Mouse (Mus musculus): ENCODE results near the gene Ntrk3. TPM values are rescaled to one million over a fixed set of nuclear protein-coding genes. Genes with fewer than 3 reads are reported as not detected.

Ntrk3 gene
- 0.18 and 0.64 TPM in 2 replicates for polyA plus RNA-seq (2016; fragmentation: Nextera tagmentation; extraction: Ambion mirVana)

DNA sequence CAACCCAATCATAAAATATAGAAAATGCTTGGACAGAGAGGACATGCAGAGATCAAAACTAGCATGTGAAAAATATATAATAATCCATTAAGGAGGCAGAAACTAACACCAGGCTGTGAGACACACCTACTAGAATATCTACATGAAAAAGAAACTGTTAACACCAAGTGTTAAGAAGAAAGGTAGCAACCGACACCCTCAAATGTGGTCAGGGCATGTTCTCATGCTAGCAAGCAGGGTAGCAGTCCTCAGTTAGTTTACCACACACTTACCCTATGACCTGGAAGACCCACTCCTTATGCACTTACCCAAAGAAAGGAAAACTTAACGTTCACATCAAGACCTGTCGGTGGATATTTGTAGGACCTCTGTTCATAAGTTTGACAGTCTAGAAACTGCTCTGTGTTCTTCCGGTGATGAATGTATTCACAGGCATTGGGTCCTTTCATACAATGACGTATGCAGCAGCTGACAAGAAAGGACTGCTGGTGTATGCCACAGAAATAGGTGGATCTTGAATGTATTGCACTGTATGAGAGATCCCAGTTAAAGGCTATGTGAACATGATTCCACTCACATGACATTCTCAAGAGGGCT is at the start of gene Ntrk3:
Gene Ntrk3 (minus strand): TSS at position 399 of the 597 bp plus-strand sequence.
- WGBS, result 87% methylated on average over 5 of the region's 5 CpGs
- H3K4me2 ChIP-seq, result no peak within 1 kb of the TSS
- no peak within 1 kb of the TSS for H3K4me3 ChIP-seq (replicated peaks)
- no peak within 1 kb of the TSS for H3K9ac ChIP-seq (replicated peaks)
- no peak for ATAC-seq (ENCODE audit: insufficient number of reproducible peaks, insufficient read depth, low FRiP score, low TSS enrichment, low read depth)
- H3K9me3 ChIP-seq, result no peaks in the 10 kb centered on the region
- H3K27ac ChIP-seq, result no peak within 1 kb of the TSS
- H3K4me1 ChIP-seq (replicated peaks), result no peaks in the 10 kb centered on the region
- no peaks in the 10 kb centered on the region for H3K36me3 ChIP-seq
- H3K27me3 ChIP-seq, result no peaks in the 10 kb centered on the region

DNA sequence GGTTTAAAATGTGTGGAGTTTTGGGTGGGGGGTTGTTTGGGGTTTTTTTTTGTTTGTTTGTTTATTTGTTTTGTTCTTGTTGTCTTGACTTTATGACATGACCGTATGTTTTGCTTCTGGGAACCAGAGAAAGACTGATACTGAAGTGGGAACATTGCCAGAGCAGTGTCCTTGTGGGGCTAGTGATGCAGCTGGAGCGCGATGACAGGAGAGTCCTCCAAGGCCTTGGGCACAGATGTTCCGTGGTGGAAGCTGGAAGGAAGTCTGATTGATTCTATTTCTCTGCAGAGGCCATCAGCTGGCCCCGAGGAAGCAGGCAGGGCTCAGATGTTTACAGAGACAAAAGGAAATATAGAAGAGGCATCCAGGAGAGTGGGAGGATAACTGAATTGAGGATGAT is 48.1 kb upstream of the Ntrk3 start:
- Histone ChIP-seq H3K4me2 (no peak overlapping the region), H3K4me1 (replicated peaks) (peaks cover 16% of the 10 kb centered on the region; the same call in 1 of the 2 replicates), H3K9ac (replicated peaks) (no peak overlapping the region), H3K27me3 (no peaks in the 10 kb centered on the region), H3K27ac (no peak overlapping the region), H3K36me3 (peaks cover 48% of the 10 kb centered on the region), H3K4me3 (replicated peaks) (no peak overlapping the region), H3K9me3 (no peaks in the 10 kb centered on the region)
- no peak for ATAC-seq (ENCODE audit: insufficient number of reproducible peaks, insufficient read depth, low FRiP score, low TSS enrichment, low read depth)
- 89% methylated on average over 5 of the region's 5 CpGs for WGBS

- H3K9me3 ChIP-seq, result no peaks in the 10 kb centered on the region
- peaks cover 44% of the 10 kb centered on the region for H3K36me3 ChIP-seq
Measured at GRCm38 (mm10) chr7:78782639-78783581, 45.1 kb upstream of the Ntrk3 start, which contains the start of the genes Mrps11 and Mrpl46. Gene Mrps11 (plus strand): TSS chr7:78783119. Gene Mrpl46 (minus strand): TSS chr7:78783531.

GRCm38 (mm10) chr7:78778741-78779140 is 40.9 kb upstream of the Ntrk3 start:
- 95% methylated on average over 5 of the region's 5 CpGs for WGBS
- Histone ChIP-seq H3K36me3 (peaks cover 60% of the 10 kb centered on the region), H3K9me3 (no peaks in the 10 kb centered on the region)

More at GRCm38 (mm10) chr7:78782639-78783581, 45.1 kb upstream of the Ntrk3 start, which contains the start of the genes Mrps11 and Mrpl46:
- H3K4me3 ChIP-seq (replicated peaks), result peak within 1 kb of the TSS; percentile 89
- no peaks in the 10 kb centered on the region for H3K27me3 ChIP-seq
- H3K27ac ChIP-seq, result peak within 1 kb of the TSS; percentile 53; the same call in 1 of the 2 replicates
- WGBS, result under 1% methylated on average over 44 of the region's 44 CpGs
- peaks cover 16% of the 10 kb centered on the region; the same call in 1 of the 2 replicates for H3K4me1 ChIP-seq (replicated peaks)
- peak; percentile 98 for ATAC-seq (ENCODE audit: insufficient number of reproducible peaks, insufficient read depth, low FRiP score, low TSS enrichment, low read depth)
- peak within 1 kb of the TSS; percentile 67 for H3K4me2 ChIP-seq
- H3K9ac ChIP-seq (replicated peaks), result peak within 1 kb of the TSS; percentile 85

GRCm38 (mm10) chr7:78770936-78771335 is 33.1 kb upstream of the Ntrk3 start:
- Histone ChIP-seq H3K9ac (replicated peaks) (no peak overlapping the region), H3K27me3 (peaks cover 11% of the 10 kb centered on the region), H3K4me3 (replicated peaks) (no peak overlapping the region), H3K9me3 (no peaks in the 10 kb centered on the region), H3K4me2 (no peak overlapping the region), H3K36me3 (peaks cover 34% of the 10 kb centered on the region), H3K27ac (no peak overlapping the region), H3K4me1 (replicated peaks) (no peaks in the 10 kb centered on the region)
- no peak for ATAC-seq (ENCODE audit: insufficient number of reproducible peaks, insufficient read depth, low FRiP score, low TSS enrichment, low read depth)
- 90% methylated on average over 5 of the region's 5 CpGs for WGBS

More at GRCm38 (mm10) chr7:78778741-78779140, 40.9 kb upstream of the Ntrk3 start:
- no peak overlapping the region for H3K4me3 ChIP-seq (replicated peaks)
- no peak overlapping the region for H3K4me2 ChIP-seq
- no peak for ATAC-seq (ENCODE audit: insufficient number of reproducible peaks, insufficient read depth, low FRiP score, low TSS enrichment, low read depth)
- no peaks in the 10 kb centered on the region for H3K27me3 ChIP-seq
- no peak overlapping the region for H3K27ac ChIP-seq
- peaks cover 8% of the 10 kb centered on the region; the same call in 1 of the 2 replicates for H3K4me1 ChIP-seq (replicated peaks)
- H3K9ac ChIP-seq (replicated peaks), result no peak overlapping the region

- H3K9ac ChIP-seq (replicated peaks), result no peak overlapping the region
- WGBS, result 70% methylated on average over 7 of the region's 7 CpGs
- no peaks in the 10 kb centered on the region for H3K9me3 ChIP-seq
- H3K4me3 ChIP-seq (replicated peaks), result no peak overlapping the region
- H3K4me2 ChIP-seq, result no peak overlapping the region
- H3K27me3 ChIP-seq, result peaks cover 20% of the 10 kb centered on the region
- peaks cover 17% of the 10 kb centered on the region for H3K36me3 ChIP-seq
- ATAC-seq (ENCODE audit: insufficient number of reproducible peaks, insufficient read depth, low FRiP score, low TSS enrichment, low read depth), result no peak
- H3K27ac ChIP-seq, result no peak overlapping the region
- no peaks in the 10 kb centered on the region for H3K4me1 ChIP-seq (replicated peaks)
Measured at GRCm38 (mm10) chr7:78769075-78769652, 31.4 kb upstream of the Ntrk3 start.

DNA sequence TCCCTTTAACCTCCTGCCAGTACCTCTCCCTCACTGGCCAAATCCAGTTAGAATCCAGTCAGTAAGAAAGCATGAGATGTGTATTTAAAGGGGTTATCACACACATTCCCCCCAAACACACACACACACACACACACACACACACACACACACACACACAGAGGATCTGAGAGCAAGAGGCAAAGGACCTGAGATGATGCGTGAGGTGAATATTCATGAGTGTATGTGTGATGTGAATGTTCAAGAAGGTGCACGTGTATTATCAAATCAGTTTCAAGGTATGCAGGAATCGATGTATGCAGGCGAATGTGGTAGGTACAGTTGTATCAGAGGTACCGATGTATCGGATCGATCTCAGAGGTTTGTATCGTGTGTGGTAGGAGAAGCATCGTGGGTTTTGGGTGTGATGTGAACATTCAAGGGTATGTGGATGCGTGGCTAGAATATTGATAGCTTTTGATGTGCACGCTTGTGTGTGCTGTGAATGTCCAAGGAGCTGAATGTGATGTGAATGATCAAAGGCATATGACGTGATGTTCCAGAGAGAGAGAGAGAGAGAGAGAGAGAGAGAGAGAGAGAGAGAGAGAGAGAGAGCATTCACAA is 30.2 kb upstream of the Ntrk3 start:
- H3K36me3 ChIP-seq, result peaks cover 6% of the 10 kb centered on the region
- no peaks in the 10 kb centered on the region for H3K4me1 ChIP-seq (replicated peaks)
- no peak overlapping the region for H3K4me2 ChIP-seq
- H3K4me3 ChIP-seq (replicated peaks), result no peak overlapping the region
- no peak overlapping the region for H3K27ac ChIP-seq
- no peak overlapping the region for H3K9ac ChIP-seq (replicated peaks)
- ATAC-seq (ENCODE audit: insufficient number of reproducible peaks, insufficient read depth, low FRiP score, low TSS enrichment, low read depth), result no peak
- WGBS, result 87% methylated on average over 12 of the region's 12 CpGs
- H3K27me3 ChIP-seq, result peaks cover 20% of the 10 kb centered on the region
- H3K9me3 ChIP-seq, result no peaks in the 10 kb centered on the region

- H3K4me2 ChIP-seq, result no peak overlapping the region
- H3K4me3 ChIP-seq (replicated peaks), result no peak overlapping the region
- H3K4me1 ChIP-seq (replicated peaks), result no peaks in the 10 kb centered on the region
- no peak overlapping the region for H3K27ac ChIP-seq
- WGBS, result 24% methylated on average over 18 of the region's 18 CpGs
- peaks cover 20% of the 10 kb centered on the region for H3K27me3 ChIP-seq
- ATAC-seq (ENCODE audit: insufficient number of reproducible peaks, insufficient read depth, low FRiP score, low TSS enrichment, low read depth), result no peak
- H3K9me3 ChIP-seq, result no peaks in the 10 kb centered on the region
- no peaks in the 10 kb centered on the region for H3K36me3 ChIP-seq
- no peak overlapping the region for H3K9ac ChIP-seq (replicated peaks)
Measured at GRCm38 (mm10) chr7:78766019-78766683, 28.3 kb upstream of the Ntrk3 start.

- ATAC-seq (ENCODE audit: insufficient number of reproducible peaks, insufficient read depth, low FRiP score, low TSS enrichment, low read depth), result no peak
- 70% methylated on average over 5 of the region's 5 CpGs for WGBS
Measured at GRCm38 (mm10) chr7:78765215-78765631, 27.4 kb upstream of the Ntrk3 start.

GRCm38 (mm10) chr7:78763801-78764200 is 26.0 kb upstream of the Ntrk3 start:
- no peak overlapping the region for H3K4me3 ChIP-seq (replicated peaks)
- H3K4me2 ChIP-seq, result no peak overlapping the region
- WGBS, result 89% methylated on average over 3 of the region's 3 CpGs
- no peak overlapping the region for H3K9ac ChIP-seq (replicated peaks)
- H3K9me3 ChIP-seq, result no peaks in the 10 kb centered on the region
- H3K27ac ChIP-seq, result no peak overlapping the region
- no peaks in the 10 kb centered on the region for H3K4me1 ChIP-seq (replicated peaks)
- ATAC-seq (ENCODE audit: insufficient number of reproducible peaks, insufficient read depth, low FRiP score, low TSS enrichment, low read depth), result no peak
- H3K27me3 ChIP-seq, result peaks cover 25% of the 10 kb centered on the region
- no peaks in the 10 kb centered on the region for H3K36me3 ChIP-seq

More at GRCm38 (mm10) chr7:78765215-78765631, 27.4 kb upstream of the Ntrk3 start:
- Histone ChIP-seq H3K27ac (no peak overlapping the region), H3K9ac (replicated peaks) (no peak overlapping the region), H3K4me2 (no peak overlapping the region), H3K4me3 (replicated peaks) (no peak overlapping the region), H3K36me3 (no peaks in the 10 kb centered on the region), H3K9me3 (no peaks in the 10 kb centered on the region), H3K4me1 (replicated peaks) (no peaks in the 10 kb centered on the region), H3K27me3 (peaks cover 20% of the 10 kb centered on the region)
